Mouse (Mus musculus) induced T-regulatory cell, adult 2 months (primary cell): Measurements from ENCODE around the gene Ttc6.

Experiments used
- DNase-seq: peaks from one replicate; pipeline ENCODE4 v3.0.0-alpha.2; 2012; ENCODE audit warnings: low read depth

The Ttc6 gene

DNA sequence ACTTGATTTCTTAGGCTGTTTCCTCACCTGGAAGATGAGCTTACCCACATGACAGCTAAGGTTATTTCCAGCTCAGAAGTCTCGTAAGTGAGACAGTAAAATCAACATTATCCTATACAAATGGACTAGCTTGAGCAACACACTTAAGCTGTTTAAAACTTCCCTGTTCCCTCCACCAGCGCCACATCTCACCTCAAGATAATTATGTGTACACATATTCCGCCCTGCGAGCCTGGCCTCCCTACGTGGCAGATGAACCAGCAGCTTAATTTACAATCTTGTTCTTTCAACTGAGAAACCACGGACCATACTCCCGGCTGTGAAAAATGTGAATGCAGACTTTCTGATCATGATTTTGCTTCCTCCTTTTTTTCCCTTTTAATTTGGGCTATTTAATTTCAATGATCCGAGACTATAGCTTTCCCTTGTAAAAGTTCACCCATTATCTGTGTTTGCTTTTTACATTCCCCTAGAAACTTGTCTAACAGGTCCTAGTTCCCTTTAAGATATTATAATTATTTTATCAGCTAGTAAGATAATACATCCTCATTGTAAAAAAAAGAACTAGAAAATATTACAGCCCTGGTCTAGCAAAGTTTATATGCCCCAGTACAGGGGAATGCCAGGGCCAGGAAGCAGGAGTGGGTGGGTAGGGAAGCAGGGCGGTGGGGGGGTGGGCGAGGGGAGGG is 99.2 kb downstream of the Ttc6 start:
- DNase-seq = no peak

GRCm38 (mm10) chr12:57672414-57672813 is 108.5 kb downstream of the Ttc6 start:
- DNase-seq = no peak

- no peak for DNase-seq
Observed at GRCm38 (mm10) chr12:57684967-57685423, 121.1 kb downstream of the Ttc6 start.

DNA sequence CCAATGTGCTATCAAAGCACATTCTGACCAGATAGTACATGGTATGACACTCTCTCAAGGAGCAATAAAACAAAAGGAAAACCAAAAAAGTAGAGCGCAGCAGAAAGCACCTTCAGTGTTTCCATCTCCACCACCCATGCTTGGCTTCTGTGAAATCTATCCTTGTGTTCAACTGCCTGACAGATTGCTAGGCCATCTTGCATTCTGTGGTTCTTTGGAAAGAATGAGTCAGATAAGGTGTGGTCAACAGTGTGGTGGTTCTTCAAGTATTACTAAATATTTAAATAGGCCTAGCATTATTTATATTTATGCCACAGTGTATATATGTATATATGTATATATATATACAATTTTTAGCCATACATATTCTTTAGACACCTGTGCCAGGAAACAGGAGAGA is 146.1 kb downstream of the Ttc6 start:
- no peak for DNase-seq

DNA sequence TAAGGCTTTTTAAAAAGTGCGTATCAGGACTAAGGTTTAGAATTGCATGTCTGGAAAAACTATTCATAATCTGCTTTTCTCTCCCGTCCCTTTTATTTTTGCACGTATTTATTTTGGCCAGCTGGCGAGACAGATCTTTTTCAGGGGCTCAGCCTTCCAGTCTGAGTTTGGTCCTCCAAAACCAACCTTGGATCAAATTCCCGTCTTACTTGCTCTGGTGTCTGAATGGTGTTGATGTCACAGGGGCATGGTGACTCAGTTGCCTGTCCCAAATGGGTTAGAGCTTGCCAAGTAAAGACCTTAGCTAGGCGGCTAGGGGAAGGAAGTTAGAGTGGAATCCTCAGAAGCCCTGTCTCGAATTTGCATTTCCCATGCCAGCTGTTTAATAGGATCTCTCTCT is 200.8 kb downstream of the Ttc6 start:
- DNase-seq = no peak

DNA sequence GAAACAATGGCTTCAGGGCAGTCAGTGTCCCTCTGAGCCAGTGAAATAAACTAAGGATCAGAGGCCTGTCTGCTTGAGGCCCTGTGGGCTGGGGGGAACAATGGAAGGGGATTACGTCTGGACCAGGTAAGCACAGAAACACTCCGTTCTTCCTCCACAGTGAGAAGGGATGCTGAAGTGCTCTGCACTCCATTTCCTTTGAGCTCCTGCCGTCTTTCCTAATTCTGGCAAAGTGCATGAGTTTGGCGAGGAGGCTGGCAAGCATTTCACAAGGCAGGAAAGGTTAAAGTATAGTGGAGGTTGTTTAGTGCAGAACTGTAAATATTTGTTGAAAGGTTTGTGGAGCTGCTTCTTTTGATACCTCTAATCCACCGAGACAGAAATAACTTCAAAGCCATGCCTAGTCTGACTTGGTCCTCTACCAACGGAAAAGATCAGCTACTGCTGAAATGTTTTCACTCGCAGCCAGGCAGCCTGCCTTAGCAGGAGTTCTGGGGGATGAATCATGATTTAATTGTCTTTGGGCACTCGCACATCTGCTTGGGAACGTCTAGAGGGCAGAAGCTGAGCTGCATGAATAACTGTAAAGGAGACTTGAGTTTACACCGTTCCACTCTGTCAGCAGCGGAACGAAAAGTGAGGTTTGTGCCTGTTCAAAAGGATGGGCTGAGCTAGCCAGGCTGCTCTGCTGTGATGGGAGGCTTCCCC is 212.5 kb downstream of the Ttc6 start:
- DNase-seq = no peak

- no peak for DNase-seq
Observed at GRCm38 (mm10) chr12:57781926-57782325, 218.0 kb downstream of the Ttc6 start.

DNA sequence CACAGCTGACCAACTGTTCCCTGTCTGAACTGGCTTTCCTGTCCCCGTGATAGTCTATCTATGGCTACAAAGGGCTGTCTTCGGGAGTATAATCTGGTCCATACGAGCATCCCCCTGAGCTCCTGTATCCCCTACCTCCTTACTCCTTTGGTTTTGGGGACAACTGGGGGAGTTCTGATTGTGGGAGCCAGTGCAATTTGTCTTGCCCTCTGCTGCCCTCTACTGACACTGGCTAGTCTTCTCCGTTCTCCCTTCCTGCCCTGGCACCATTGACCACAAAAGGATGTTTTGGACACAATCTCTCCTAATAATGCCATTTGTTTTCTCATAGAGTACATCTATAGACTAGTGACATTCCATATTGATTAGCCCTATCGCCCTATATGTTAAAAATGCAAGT is 223.6 kb downstream of the Ttc6 start:
- DNase-seq = no peak
